Mouse (Mus musculus) small intestine, adult 2 months (tissue): ENCODE measurements around the gene Dkkl1.

Experiments used
- CTCF ChIP-seq: fragments of 200-500 bp; IDR thresholded peaks from 2 replicates; pipeline ENCODE4 v1.5.1; 2012; ENCODE audit warnings: low read depth, mild to moderate bottlenecking, control low read depth, inconsistent platforms, low read length, moderate library complexity, mixed read lengths; ENCODE audit not compliant: insufficient replicate concordance, insufficient read length; ENCODE audit errors: extremely low read depth
- POLR2A ChIP-seq: fragments of 200-500 bp; IDR thresholded peaks from 2 replicates; pipeline ENCODE4 v1.6.1; 2012; ENCODE audit warnings: low read depth, mild to moderate bottlenecking, control low read depth, inconsistent platforms, low read length, moderate library complexity

- TF ChIP-seq POLR2A, result no peak
- no peak for TF ChIP-seq CTCF
Measured at GRCm38 (mm10) chr7:45175929-45176328, 36.0 kb downstream of the Dkkl1 start.
